ENCODE assay signal across 8 mouse cellular contexts in the genomic region with DNA sequence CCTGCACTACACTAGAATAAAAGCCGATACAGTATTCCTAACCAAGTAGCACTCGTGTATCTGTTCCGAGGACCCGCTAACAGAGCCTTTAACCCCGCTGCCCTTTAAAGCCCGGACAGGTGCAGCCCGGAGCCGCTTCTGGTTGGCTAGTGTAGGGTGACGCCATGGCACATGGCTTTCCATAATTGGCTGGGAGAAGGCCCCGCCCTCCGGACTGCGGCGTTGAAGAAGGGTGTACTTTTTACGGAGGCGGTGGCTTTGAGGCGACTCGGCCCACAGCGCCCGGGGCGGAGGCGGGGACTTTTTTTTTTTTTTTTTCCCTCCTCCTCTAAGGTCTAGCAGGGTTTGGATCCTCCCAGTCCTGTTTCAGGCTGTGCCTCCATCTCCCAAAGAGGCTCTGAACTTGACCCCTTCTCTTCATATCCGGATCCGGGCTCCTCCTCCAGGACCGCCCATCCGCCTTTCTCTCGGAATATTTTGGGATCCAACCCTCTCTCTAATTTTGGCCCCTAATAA. TPM values are rescaled to one million over a fixed set of nuclear protein-coding genes. Genes with fewer than 3 reads are reported as not detected.
A peak's percentile ranks its signal among the peaks of the same experiment; 100 is the strongest.
DNase-seq lines count a peak whose midpoint lies in the region; ATAC-seq and TF ChIP-seq lines count a peak whose summit lies in the region.

A gene (plus strand): TSS at position 198 of the 516 bp plus-strand sequence.

- DNase-seq in embryonic facial prominence, embryonic 14.5 days (ENCODE audit: low spot score) = peak; percentile 97
- peak; percentile 95 to 98 for DNase-seq in heart, adult 18-20 months
- peak; percentile 95 for DNase-seq in kidney, adult 18-20 months
- peak; percentile 88 for DNase-seq in limb, embryonic 10.5 days (ENCODE audit: low spot score)
- DNase-seq in skeletal muscle tissue, adult 2 months (ENCODE audit: low read depth, low spot score) = peak; percentile 97
- no peak for DNase-seq in adipocyte (ENCODE audit: low spot score)

- peak within 1 kb of the TSS; percentile 62 for H3K27ac ChIP-seq in bone marrow, adult 2 months (ENCODE audit: control insufficient read depth, insufficient read depth, low read depth, low read length, poor library complexity)
- H3K27ac ChIP-seq in embryonic facial prominence, embryonic 14.5 days (replicated peaks; ENCODE audit: low read depth, low read length) = peak within 1 kb of the TSS; percentile 69; the same call in 1 of the 2 replicates
- H3K27ac ChIP-seq in limb, embryonic 10.5 days = peak within 1 kb of the TSS; percentile 81
- peak within 1 kb of the TSS; percentile 88 for H3K27ac ChIP-seq in midbrain, embryonic 12.5 days (replicated peaks)

- TF ChIP-seq POLR2A in bone marrow, adult 2 months (IDR thresholded peaks at IDR 0.05; ENCODE audit: borderline replicate concordance, control insufficient read depth, low read depth, low read length) = peak; percentile 53; the same call in 1 of the 2 replicates

- no peaks in the 10 kb centered on the region for H3K36me3 ChIP-seq in embryonic facial prominence, embryonic 14.5 days (ENCODE audit: control insufficient read depth, insufficient read depth, low read length)
- no peaks in the 10 kb centered on the region for H3K36me3 ChIP-seq in limb, embryonic 10.5 days
- H3K36me3 ChIP-seq in midbrain, embryonic 12.5 days = peaks cover 9% of the 10 kb centered on the region

- H3K9ac ChIP-seq in embryonic facial prominence, embryonic 14.5 days (ENCODE audit: low read depth, low read length) = peak within 1 kb of the TSS; percentile 65
- H3K9ac ChIP-seq in midbrain, embryonic 12.5 days (replicated peaks) = peak within 1 kb of the TSS; percentile 80

- H3K4me3 ChIP-seq in bone marrow, adult 2 months (replicated peaks; ENCODE audit: control insufficient read depth, low read depth, low read length) = peak within 1 kb of the TSS; percentile 68
- peak within 1 kb of the TSS; percentile 48 for H3K4me3 ChIP-seq in embryonic facial prominence, embryonic 14.5 days (ENCODE audit: low read depth, low read length)
- peak within 1 kb of the TSS; percentile 59 for H3K4me3 ChIP-seq in limb, embryonic 10.5 days
- H3K4me3 ChIP-seq in midbrain, embryonic 12.5 days = peak within 1 kb of the TSS; percentile 70

- H3K9me3 ChIP-seq in embryonic facial prominence, embryonic 14.5 days (ENCODE audit: control insufficient read depth, low read length) = no peaks in the 10 kb centered on the region
- H3K9me3 ChIP-seq in limb, embryonic 10.5 days (replicated peaks) = no peaks in the 10 kb centered on the region
- no peaks in the 10 kb centered on the region for H3K9me3 ChIP-seq in midbrain, embryonic 12.5 days

- no peaks in the 10 kb centered on the region; the same call in 1 of the 2 replicates for H3K4me1 ChIP-seq in bone marrow, adult 2 months (ENCODE audit: control insufficient read depth, insufficient read depth, low read length)
- H3K4me1 ChIP-seq in embryonic facial prominence, embryonic 14.5 days (ENCODE audit: control insufficient read depth, insufficient read depth, low read length) = peaks cover 21% of the 10 kb centered on the region
- peaks cover 38% of the 10 kb centered on the region for H3K4me1 ChIP-seq in limb, embryonic 10.5 days
- peaks cover 34% of the 10 kb centered on the region for H3K4me1 ChIP-seq in midbrain, embryonic 12.5 days

- peak; percentile 94 for ATAC-seq in embryonic facial prominence, embryonic 14.5 days (ENCODE audit: low read depth)
- peak; percentile 97 for ATAC-seq in midbrain, embryonic 12.5 days (ENCODE audit: low FRiP score, low read depth)

- TF ChIP-seq CTCF in bone marrow, adult 2 months (IDR thresholded peaks at IDR 0.05; ENCODE audit: control insufficient read depth, insufficient read depth, low read length) = no peak

- H3K4me2 ChIP-seq in embryonic facial prominence, embryonic 14.5 days (ENCODE audit: low read depth, low read length) = peak within 1 kb of the TSS; percentile 74
- peak within 1 kb of the TSS; percentile 79 for H3K4me2 ChIP-seq in midbrain, embryonic 12.5 days (replicated peaks)

- peaks cover 29% of the 10 kb centered on the region for H3K27me3 ChIP-seq in embryonic facial prominence, embryonic 14.5 days (replicated peaks; ENCODE audit: control insufficient read depth, insufficient read depth, low read length)
- peaks cover 48% of the 10 kb centered on the region for H3K27me3 ChIP-seq in limb, embryonic 10.5 days (ENCODE audit: low read depth, poor library complexity, severe bottlenecking)
- peaks cover 32% of the 10 kb centered on the region for H3K27me3 ChIP-seq in midbrain, embryonic 12.5 days

- 0% methylated on average over 26 of the region's 26 CpGs for WGBS in bone marrow, adult 2 months
- WGBS in embryonic facial prominence, embryonic 14.5 days = under 1% methylated on average over 24 of the region's 26 CpGs
- WGBS in limb, embryonic 10.5 days = under 1% methylated on average over 26 of the region's 26 CpGs
- WGBS in midbrain, embryonic 12.5 days = under 1% methylated on average over 26 of the region's 26 CpGs

RNA-seq across cellular contexts. Expression of the gene that starts here (rescaled TPM):
- polyA plus RNA-seq in bone marrow, adult 2 months (2011; ENCODE audit: insufficient read depth, insufficient read length, low replicate concordance, missing spikeins) = 4.7 and 13.4 TPM in 2 replicates
- 24.8 and 25.3 TPM in 2 replicates for polyA plus RNA-seq in embryonic facial prominence, embryonic 14.5 days (2014; fragmentation: Nextera tagmentation; extraction: Ambion mirVana)
- 10 to 100 TPM; 47.6 to 55.7 TPM for total RNA-seq in heart, adult 18-20 months (2021)
- 16.2 and 17.4 TPM in 2 replicates for polyA plus RNA-seq in limb, embryonic 10.5 days (2016; fragmentation: Nextera tagmentation; extraction: Ambion mirVana)
- 44.0 and 49.1 TPM in 2 replicates for polyA plus RNA-seq in midbrain, embryonic 12.5 days (2016; fragmentation: Nextera tagmentation; extraction: Ambion mirVana)
